Mouse (Mus musculus) hindbrain, embryonic 11.5 days (tissue): Measurements from ENCODE around the gene Homer2. TPM values are rescaled to one million over a fixed set of nuclear protein-coding genes. Genes with fewer than 3 reads are reported as not detected.

Experiments
- ATAC-seq: fragments of 200-750 bp; cut with Nextera tagmentation; 2 replicates; pipeline ENCODE4 v1.8.0; 2017; ENCODE audit warnings: mild to moderate bottlenecking, moderate TSS enrichment, moderate library complexity; ENCODE audit not compliant: low FRiP score
- DNase-seq: peaks from one replicate; pipeline ENCODE4 v3.0.0-alpha.2; 2015; ENCODE audit warnings: low spot score
- H3K27ac ChIP-seq: fragments of 300-500 bp; sonication (generic); 2 replicates; pipeline ENCODE4 v1.5.1; 2014; ENCODE audit warnings: mild to moderate bottlenecking, low read depth, low read length
- H3K27me3 ChIP-seq: fragments of 300-500 bp; sonication (generic); 2 replicates; pipeline ENCODE4 v1.6.1; 2014; ENCODE audit warnings: mild to moderate bottlenecking, low read length, moderate library complexity, mixed read lengths; ENCODE audit not compliant: control insufficient read depth, insufficient read depth
- H3K36me3 ChIP-seq: fragments of 300-500 bp; sonication (generic); 2 replicates; pipeline ENCODE4 v1.6.1; 2014; ENCODE audit warnings: mild to moderate bottlenecking, low read length, moderate library complexity, mixed read lengths; ENCODE audit not compliant: control insufficient read depth, insufficient read depth
- H3K4me1 ChIP-seq: fragments of 300-500 bp; sonication (generic); replicated peaks from 2 replicates; pipeline ENCODE4 v1.6.1; 2014; ENCODE audit warnings: low read length, mixed read lengths; ENCODE audit not compliant: control insufficient read depth, insufficient read depth
- H3K4me2 ChIP-seq: fragments of 300-500 bp; sonication (generic); replicated peaks from 2 replicates; pipeline ENCODE4 v1.6.1; 2014; ENCODE audit warnings: mild to moderate bottlenecking, low read depth, low read length
- H3K4me3 ChIP-seq: fragments of 300-500 bp; sonication (generic); 2 replicates; pipeline ENCODE4 v1.5.1; 2014; ENCODE audit warnings: low read depth, low read length
- H3K9ac ChIP-seq: fragments of 300-500 bp; sonication (generic); 2 replicates; pipeline ENCODE4 v1.6.1; 2014; ENCODE audit warnings: low read depth, low read length
- H3K9me3 ChIP-seq: fragments of 300-500 bp; sonication (generic); 2 replicates; pipeline ENCODE4 v1.6.1; 2016; ENCODE audit warnings: low read length; ENCODE audit not compliant: control insufficient read depth
- WGBS: fragments of 180-500 bp; shearing (Covaris S2); extraction: QIAGEN DNeasy Blood & Tissue Kit; methylation state at CpG from one replicate; pipeline ENCODE4 v1.1.7; 2014; 5-methylcytosine and 5-hydroxymethylcytosine counted together
- polyA plus RNA-seq: library from polyadenylated mRNA; unstranded; fragments of >200 nt; fragmentation: Nextera tagmentation; extraction: Ambion mirVana; gene quantifications from 2 replicates; pipeline ENCODE4 v1.2.1, GENCODE M21; 2014

The Homer2 gene
- polyA plus RNA-seq, 1 experiment from 2014 or later, result 24.4 TPM

DNA sequence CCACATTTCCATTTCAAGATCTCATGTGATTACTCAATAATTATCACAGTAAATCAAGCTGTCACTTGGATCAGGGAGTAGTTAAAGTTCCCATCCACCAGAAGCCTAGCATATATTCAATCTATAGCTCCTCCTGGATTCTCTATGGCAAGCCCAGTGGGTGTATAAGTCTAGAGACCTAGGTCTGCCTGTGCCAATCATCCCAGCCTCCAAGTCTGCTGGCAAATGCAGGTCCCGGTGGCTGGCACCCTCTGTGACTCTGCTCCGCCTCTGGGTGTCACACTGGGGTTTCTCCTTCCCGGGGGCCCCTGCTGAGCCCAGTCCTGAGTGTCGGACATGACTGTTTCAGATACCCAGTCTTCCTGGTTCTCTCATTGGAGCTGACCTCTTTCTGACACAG lies 84.5 kb downstream of the Homer2 start:
- H3K27ac ChIP-seq, result no peak overlapping the region
- no peaks in the 10 kb centered on the region for H3K36me3 ChIP-seq
- no peak overlapping the region for H3K4me3 ChIP-seq
- no peaks in the 10 kb centered on the region for H3K4me1 ChIP-seq
- DNase-seq (no peak), ATAC-seq (no peak)
- no peaks in the 10 kb centered on the region for H3K9me3 ChIP-seq
- no peaks in the 10 kb centered on the region for H3K27me3 ChIP-seq
- WGBS, result 87% methylated on average over 4 of the region's 4 CpGs
- H3K4me2 ChIP-seq, result no peak overlapping the region
- H3K9ac ChIP-seq, result no peak overlapping the region

DNA sequence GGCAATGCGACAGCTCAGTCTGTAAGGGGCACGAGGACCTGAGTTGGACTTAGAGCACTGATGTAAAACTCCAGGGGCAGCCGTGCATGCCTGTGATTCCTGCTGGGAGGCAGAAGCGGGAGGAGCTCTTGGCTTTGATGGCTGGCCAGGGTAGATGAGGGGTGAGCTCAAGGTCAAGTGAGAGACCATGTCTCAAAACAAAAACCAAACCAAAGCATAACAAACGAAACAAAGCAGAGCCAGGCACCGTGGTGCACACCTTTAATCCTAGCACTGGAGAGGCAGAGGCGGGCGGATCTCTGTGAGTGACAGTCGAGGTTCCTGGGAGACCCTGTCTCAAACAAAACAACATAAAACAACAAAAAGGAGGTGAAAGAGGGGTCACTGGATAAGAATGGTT lies 92.3 kb downstream of the Homer2 start:
- ATAC-seq, result no peak
- H3K36me3 ChIP-seq, result no peaks in the 10 kb centered on the region

DNA sequence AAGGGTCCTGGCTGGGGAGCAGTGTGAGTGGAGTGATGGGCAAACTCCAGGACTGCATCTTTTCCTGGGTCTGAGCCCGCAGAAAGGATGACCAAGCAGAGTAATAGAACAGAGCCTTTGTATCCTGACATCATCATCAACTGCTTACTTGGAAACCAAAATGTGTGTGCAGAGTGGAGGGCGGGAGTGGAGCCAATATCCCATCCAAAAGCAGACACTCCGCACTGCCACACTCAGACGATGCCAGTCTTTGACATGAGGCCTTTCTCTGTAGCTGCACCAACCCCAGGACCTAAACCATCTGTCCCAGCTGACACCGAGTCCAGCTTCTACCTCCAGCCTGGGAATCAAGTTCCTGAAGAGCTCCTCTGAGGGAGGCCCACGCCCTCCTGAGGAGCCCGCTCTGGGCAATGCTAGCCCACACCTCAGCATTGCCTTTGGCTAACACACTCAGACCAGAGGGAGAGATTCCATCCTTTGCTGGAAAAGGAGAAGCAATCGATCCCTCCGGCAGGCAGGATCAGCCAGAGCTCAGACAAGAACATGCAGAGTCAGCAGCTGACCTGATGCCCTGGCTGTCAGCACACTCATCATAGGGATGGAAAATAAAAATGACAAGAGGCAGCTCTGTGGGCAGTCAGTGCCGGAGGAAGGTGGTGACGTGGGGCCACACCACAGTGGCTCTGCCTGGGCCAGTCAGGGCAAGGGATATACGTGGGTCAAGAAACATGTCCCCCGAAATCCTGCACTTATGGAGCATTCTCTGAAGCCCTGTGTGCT lies 94.3 kb downstream of the Homer2 start:
- H3K27ac ChIP-seq, result no peak overlapping the region
- ATAC-seq (no peak), DNase-seq (no peak)
- H3K9ac ChIP-seq, result no peak overlapping the region
- H3K27me3 ChIP-seq, result no peaks in the 10 kb centered on the region
- WGBS, result 77% methylated on average over 13 of the region's 13 CpGs
- H3K4me3 ChIP-seq, result no peak overlapping the region
- H3K4me1 ChIP-seq, result no peaks in the 10 kb centered on the region
- no peaks in the 10 kb centered on the region for H3K36me3 ChIP-seq
- H3K9me3 ChIP-seq, result no peaks in the 10 kb centered on the region
- no peak overlapping the region for H3K4me2 ChIP-seq

More for the DNA sequence above, 92.3 kb downstream of the Homer2 start:
- Histone ChIP-seq H3K9ac (no peak overlapping the region), H3K27ac (no peak overlapping the region), H3K27me3 (no peaks in the 10 kb centered on the region), H3K4me2 (no peak overlapping the region), H3K4me3 (no peak overlapping the region), H3K9me3 (no peaks in the 10 kb centered on the region), H3K4me1 (no peaks in the 10 kb centered on the region)
- WGBS, result 60% methylated on average over 9 of the region's 9 CpGs
- DNase-seq, result no peak

DNA sequence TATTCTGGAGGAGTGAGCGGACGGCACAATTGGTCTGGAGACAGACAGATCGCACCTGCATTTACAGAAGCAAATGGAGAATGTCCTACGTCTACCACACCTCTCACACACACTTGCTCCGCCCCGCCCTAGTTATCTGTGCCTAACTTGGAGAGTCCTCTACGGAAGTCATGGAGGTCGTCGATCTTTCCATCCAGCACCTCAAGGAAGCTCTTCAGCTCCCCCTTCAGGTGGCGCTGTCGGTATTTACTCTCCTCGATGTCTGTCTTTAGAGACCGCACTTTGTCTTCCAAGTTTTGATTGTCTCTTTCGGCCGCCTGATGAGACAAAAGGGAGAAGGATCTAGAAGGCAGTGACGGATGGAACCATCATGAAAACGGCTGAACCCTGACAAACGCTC lies 97.2 kb downstream of the Homer2 start:
- Histone ChIP-seq H3K36me3 (no peaks in the 10 kb centered on the region), H3K27ac (no peak overlapping the region), H3K9me3 (no peaks in the 10 kb centered on the region), H3K4me1 (no peaks in the 10 kb centered on the region), H3K9ac (no peak overlapping the region), H3K4me3 (no peak overlapping the region), H3K27me3 (no peaks in the 10 kb centered on the region), H3K4me2 (no peak overlapping the region)
- DNase-seq, result peak; percentile 34
- WGBS, result 63% methylated on average over 18 of the region's 18 CpGs
- ATAC-seq, result no peak

DNA sequence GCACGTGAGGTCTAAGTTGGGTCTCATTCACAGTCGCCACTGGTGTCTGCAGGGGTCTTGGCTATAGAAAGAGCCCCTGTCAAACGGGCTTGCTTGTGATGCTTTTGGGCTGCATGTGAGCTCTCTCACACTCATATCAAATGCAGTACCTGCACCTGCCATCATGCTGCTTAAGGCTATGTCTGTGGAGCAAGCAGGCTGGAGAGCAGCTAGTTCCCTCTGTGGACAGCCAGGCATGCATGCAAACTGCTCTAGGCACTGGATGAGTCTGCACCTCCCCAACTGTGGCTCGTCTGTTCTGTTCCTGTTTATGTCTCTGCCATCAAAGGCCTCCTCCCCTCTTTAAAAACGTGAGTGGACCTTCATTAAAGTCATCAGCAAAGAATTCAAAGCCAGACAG lies 100.9 kb downstream of the Homer2 start:
- 65% methylated on average over 5 of the region's 5 CpGs for WGBS
- no peak for ATAC-seq
- H3K4me1 ChIP-seq, result no peaks in the 10 kb centered on the region

DNA sequence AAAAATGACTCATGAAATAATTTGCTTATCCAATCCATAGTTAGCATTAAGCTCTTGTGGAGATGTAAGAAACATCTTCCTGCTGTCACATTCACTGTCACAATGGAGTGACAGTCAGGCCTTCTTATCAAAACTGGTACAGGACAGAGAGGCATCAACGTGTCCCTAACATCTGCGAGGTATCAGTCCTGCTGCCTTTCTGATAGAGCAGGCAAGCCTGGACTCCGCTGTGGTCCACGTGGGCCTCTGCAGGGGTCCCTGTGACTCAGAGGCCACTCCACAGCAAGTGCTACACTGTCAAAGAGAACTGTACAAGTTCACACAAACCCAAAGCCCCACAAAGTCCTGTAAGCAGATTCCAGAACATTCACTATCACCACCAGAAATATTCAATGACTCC lies 101.8 kb downstream of the Homer2 start:
- H3K27me3 ChIP-seq, result no peaks in the 10 kb centered on the region
- H3K9me3 ChIP-seq, result no peaks in the 10 kb centered on the region
- DNase-seq, result no peak
- ATAC-seq, result no peak
- no peak overlapping the region for H3K27ac ChIP-seq
- WGBS, result 72% methylated on average over 4 of the region's 4 CpGs
- H3K4me2 ChIP-seq, result no peak overlapping the region
- H3K9ac ChIP-seq, result no peak overlapping the region
- no peak overlapping the region for H3K4me3 ChIP-seq
- H3K36me3 ChIP-seq, result no peaks in the 10 kb centered on the region
- H3K4me1 ChIP-seq, result no peaks in the 10 kb centered on the region

More for the DNA sequence above, 100.9 kb downstream of the Homer2 start:
- Histone ChIP-seq H3K4me2 (no peak overlapping the region), H3K36me3 (no peaks in the 10 kb centered on the region), H3K4me3 (no peak overlapping the region), H3K9ac (no peak overlapping the region), H3K27me3 (no peaks in the 10 kb centered on the region), H3K9me3 (no peaks in the 10 kb centered on the region), H3K27ac (no peak overlapping the region)
- DNase-seq, result no peak

DNA sequence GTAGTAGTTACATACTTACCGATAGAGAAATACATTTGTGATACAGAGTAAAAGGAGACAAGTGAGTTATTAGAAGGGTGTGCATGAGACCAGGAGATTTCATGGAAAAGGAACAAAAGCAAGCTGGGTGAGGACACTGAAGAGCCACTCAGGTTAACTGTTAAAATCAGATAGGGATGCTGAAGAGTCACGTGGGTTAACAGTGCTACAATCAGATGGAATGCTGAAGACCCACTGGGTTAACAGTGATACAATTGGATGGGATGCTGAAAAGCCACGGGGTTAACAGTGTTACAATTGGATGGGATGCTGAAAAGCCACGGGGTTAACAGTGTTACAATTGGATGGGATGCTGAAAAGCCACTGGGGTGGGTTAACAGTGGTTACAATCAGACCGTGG lies 102.3 kb downstream of the Homer2 start:
- DNase-seq (no peak), ATAC-seq (no peak)
- H3K4me2 ChIP-seq, result no peak overlapping the region
- H3K9ac ChIP-seq, result no peak overlapping the region
- no peak overlapping the region for H3K4me3 ChIP-seq
- no peaks in the 10 kb centered on the region for H3K9me3 ChIP-seq
- WGBS, result 71% methylated on average over 5 of the region's 5 CpGs
- no peaks in the 10 kb centered on the region for H3K4me1 ChIP-seq
- no peaks in the 10 kb centered on the region for H3K27me3 ChIP-seq
- no peak overlapping the region for H3K27ac ChIP-seq
- H3K36me3 ChIP-seq, result no peaks in the 10 kb centered on the region

DNA sequence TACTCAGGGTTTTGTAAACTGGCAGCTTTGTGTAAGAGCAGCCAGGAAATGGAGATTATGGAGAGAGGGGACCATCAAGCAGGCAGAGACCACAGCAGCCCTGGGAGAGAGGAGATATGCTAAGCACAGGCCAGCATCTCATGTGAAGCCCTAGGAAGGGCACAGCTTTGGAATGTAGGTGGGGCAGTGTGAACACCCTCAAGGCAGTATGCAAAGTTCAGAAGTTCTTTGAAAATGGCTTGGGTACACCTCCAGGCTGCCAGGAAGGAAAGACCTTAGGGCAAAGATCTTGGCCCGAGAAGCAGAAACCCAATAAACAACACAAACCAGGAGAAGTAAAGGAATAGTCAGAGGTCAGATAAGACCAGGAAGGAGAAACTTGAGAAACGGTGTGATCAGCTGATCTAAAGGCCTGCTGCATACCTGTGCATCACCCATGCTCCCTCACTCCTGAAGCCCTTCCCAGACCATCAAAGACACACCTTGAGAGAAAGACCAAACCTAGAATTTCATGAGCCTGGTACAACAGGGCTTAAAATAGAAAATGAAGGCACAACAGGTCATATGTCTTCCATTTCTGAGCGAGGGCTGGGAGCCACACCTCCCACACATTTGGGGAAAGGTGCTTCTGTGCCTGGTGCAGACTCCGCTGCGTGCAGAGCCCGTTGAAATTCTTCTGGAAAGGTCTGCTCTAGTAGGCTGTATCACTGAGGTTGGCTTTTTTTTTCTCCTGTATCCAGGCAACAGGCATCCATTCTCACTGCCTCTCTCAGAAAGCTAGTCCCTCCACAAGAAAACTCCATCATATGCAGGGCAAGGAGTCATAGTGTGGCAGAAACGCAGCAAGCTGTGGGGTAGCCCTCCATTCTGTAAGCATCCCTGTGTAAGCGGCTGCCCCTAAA lies 107.7 kb downstream of the Homer2 start:
- WGBS, result 73% methylated on average over 8 of the region's 8 CpGs

More for the DNA sequence above, 107.7 kb downstream of the Homer2 start:
- no peak overlapping the region for H3K27ac ChIP-seq
- no peak overlapping the region for H3K4me3 ChIP-seq
- DNase-seq, result no peak
- H3K9ac ChIP-seq, result no peak overlapping the region
- H3K4me2 ChIP-seq, result no peak overlapping the region
- H3K4me1 ChIP-seq, result no peaks in the 10 kb centered on the region
- no peaks in the 10 kb centered on the region for H3K27me3 ChIP-seq
- no peak for ATAC-seq
- H3K9me3 ChIP-seq, result no peaks in the 10 kb centered on the region
- H3K36me3 ChIP-seq, result 0 out of 2 replicates have a peak, but pooled peaks cover 1% of the 10 kb centered on the region
